Mouse (Mus musculus): Measurements from ENCODE around the gene Wdr26. TPM values are rescaled to one million over a fixed set of nuclear protein-coding genes. Genes with fewer than 3 reads are reported as not detected.

Wdr26 gene
- polyA plus RNA-seq, 1 experiment: 17.8 TPM

GRCm38 (mm10) chr1:181256689-181257584, 45.1 kb upstream of the Wdr26 start:
- peaks cover 43% of the 10 kb centered on the region for H3K36me3 ChIP-seq (ENCODE audit: control insufficient read depth)
- H3K9me3 ChIP-seq (ENCODE audit: control insufficient read depth, low read length): no peaks in the 10 kb centered on the region
- TF ChIP-seq GATA1 (IDR thresholded peaks at IDR 0.05; ENCODE audit: low read length) (peak; percentile 93), TAL1 (IDR thresholded peaks at IDR 0.05; ENCODE audit: low read length) (peak; percentile 95)
- no peaks in the 10 kb centered on the region for H3K27me3 ChIP-seq (ENCODE audit: control insufficient read depth)
- H3K4me3 ChIP-seq (replicated peaks): peak overlapping the region; percentile 66
- peaks cover 98% of the 10 kb centered on the region for H3K4me1 ChIP-seq (ENCODE audit: control insufficient read depth)

GRCm38 (mm10) chr1:181255891-181256688, 44.3 kb upstream of the Wdr26 start:
- no peak for TF ChIP-seq GATA1 (IDR thresholded peaks at IDR 0.05; ENCODE audit: low read length)
- Histone ChIP-seq H3K4me1 (ENCODE audit: control insufficient read depth) (peaks cover 99% of the 10 kb centered on the region), H3K9me3 (ENCODE audit: control insufficient read depth, low read length) (peaks cover under 1% of the 10 kb centered on the region; the same call in 1 of the 2 replicates)

DNA sequence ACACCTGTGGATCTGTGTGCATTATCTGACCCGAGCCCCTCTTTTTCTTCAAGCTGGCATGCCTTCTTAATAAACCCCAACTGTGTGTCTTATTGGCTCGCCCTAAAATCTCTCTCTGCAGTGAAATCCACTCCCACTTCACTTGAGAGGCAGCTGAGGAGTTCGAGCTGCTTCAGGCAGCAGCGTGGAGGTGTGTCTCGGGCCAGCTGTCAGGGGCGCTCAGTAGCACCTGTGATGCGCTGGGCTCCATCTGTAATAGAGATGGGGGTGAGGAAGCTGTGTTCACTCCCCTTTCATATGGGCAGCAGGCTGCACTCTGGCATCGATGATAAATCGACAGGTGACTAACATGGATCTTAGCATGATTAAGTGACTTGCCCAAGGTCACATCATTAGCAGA, 43.6 kb upstream of the Wdr26 start:
- H3K4me3 ChIP-seq (replicated peaks): peak overlapping the region; percentile 66
- H3K27me3 ChIP-seq (ENCODE audit: control insufficient read depth): no peaks in the 10 kb centered on the region
- H3K36me3 ChIP-seq (ENCODE audit: control insufficient read depth): peaks cover 50% of the 10 kb centered on the region
- H3K9me3 ChIP-seq (ENCODE audit: control insufficient read depth, low read length): peaks cover 6% of the 10 kb centered on the region
- no peak for TF ChIP-seq TAL1 (IDR thresholded peaks at IDR 0.05; ENCODE audit: low read length)
- TF ChIP-seq GATA1 (IDR thresholded peaks at IDR 0.05; ENCODE audit: low read length): no peak
- peaks cover 98% of the 10 kb centered on the region for H3K4me1 ChIP-seq (ENCODE audit: control insufficient read depth)

More at GRCm38 (mm10) chr1:181255891-181256688, 44.3 kb upstream of the Wdr26 start:
- Histone ChIP-seq H3K36me3 (ENCODE audit: control insufficient read depth) (peaks cover 45% of the 10 kb centered on the region), H3K4me3 (replicated peaks) (peak overlapping the region; percentile 66), H3K27me3 (ENCODE audit: control insufficient read depth) (no peaks in the 10 kb centered on the region)

DNA sequence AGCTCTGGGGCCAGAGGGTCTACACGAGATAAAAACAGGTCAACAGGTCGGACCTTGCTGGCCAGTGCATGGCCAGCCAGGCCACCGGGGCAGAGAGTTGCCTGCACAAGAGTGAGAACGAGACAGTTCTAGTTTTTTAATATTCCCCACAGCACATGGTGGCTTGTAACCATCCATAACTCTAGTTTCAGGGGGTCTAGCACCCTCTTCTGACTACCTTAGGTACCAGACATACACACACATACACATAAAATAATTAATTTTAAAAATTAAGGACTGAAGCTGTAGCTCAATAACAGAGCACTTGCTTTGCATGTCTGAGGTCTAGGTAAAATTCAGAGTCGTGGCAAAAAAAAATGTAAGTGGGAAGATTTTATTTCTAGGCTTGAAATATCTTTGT, 39.8 kb upstream of the Wdr26 start:
- Histone ChIP-seq H3K4me3 (replicated peaks) (no peak overlapping the region), H3K9me3 (ENCODE audit: control insufficient read depth, low read length) (peaks cover 11% of the 10 kb centered on the region), H3K4me1 (ENCODE audit: control insufficient read depth) (peaks cover 98% of the 10 kb centered on the region), H3K36me3 (ENCODE audit: control insufficient read depth) (peaks cover 64% of the 10 kb centered on the region), H3K27me3 (ENCODE audit: control insufficient read depth) (no peaks in the 10 kb centered on the region)
- TF ChIP-seq TAL1 (IDR thresholded peaks at IDR 0.05; ENCODE audit: low read length) (no peak), GATA1 (IDR thresholded peaks at IDR 0.05; ENCODE audit: low read length) (no peak)

- Histone ChIP-seq H3K36me3 (ENCODE audit: control insufficient read depth) (peaks cover 64% of the 10 kb centered on the region), H3K4me1 (ENCODE audit: control insufficient read depth) (peaks cover 98% of the 10 kb centered on the region), H3K27me3 (ENCODE audit: control insufficient read depth) (no peaks in the 10 kb centered on the region), H3K4me3 (replicated peaks) (no peak overlapping the region), H3K9me3 (ENCODE audit: control insufficient read depth, low read length) (peaks cover 11% of the 10 kb centered on the region)
- TF ChIP-seq TAL1 (IDR thresholded peaks at IDR 0.05; ENCODE audit: low read length) (no peak), GATA1 (IDR thresholded peaks at IDR 0.05; ENCODE audit: low read length) (no peak)
Observed at GRCm38 (mm10) chr1:181250961-181251360, 39.2 kb upstream of the Wdr26 start.

DNA sequence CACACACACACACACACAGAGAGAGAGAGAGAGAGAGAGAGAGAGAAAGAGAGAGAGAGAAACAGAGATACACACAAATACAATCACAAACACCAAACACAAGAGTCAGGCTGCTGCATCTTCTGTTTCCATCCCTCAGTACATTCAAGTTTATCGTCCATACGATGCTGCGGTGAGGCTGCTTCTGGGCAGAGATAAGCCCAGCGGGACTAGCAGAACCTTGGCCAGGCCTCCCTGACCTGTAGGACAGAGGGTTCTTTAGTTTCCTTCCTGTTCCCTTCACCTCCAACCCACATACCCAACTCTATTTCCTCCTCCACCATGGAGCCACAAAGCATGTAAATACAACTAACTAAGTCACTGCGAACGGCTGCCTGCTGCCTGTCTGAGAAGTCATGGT, 37.7 kb upstream of the Wdr26 start:
- H3K4me1 ChIP-seq (ENCODE audit: control insufficient read depth): peaks cover 97% of the 10 kb centered on the region

DNA sequence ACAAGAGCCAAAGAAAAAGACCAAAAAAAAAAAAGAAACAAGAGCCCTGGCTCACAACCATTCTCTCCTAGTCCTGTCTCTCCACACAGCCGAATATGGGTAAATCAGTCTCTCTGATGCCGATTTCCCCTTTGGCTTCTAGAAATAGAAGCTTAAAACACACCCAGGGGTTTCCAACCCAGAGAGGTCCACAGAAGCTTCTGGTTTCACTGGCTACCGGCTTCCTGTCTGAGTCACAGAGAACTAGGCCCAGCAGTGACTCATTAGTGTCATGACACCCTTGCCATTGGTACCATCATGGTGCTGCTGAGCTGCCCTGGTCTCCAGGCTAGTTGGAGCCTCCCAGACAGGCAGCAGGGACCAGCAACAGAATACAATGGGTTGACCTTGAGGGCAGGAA, 35.4 kb upstream of the Wdr26 start:
- no peak for TF ChIP-seq GATA1 (IDR thresholded peaks at IDR 0.05; ENCODE audit: low read length)
- TF ChIP-seq TAL1 (IDR thresholded peaks at IDR 0.05; ENCODE audit: low read length): no peak
- peak overlapping the region; percentile 63 for H3K4me3 ChIP-seq (replicated peaks)
- H3K36me3 ChIP-seq (ENCODE audit: control insufficient read depth): peaks cover 55% of the 10 kb centered on the region
- peaks cover 11% of the 10 kb centered on the region for H3K9me3 ChIP-seq (ENCODE audit: control insufficient read depth, low read length)
- peaks cover 96% of the 10 kb centered on the region for H3K4me1 ChIP-seq (ENCODE audit: control insufficient read depth)
- no peaks in the 10 kb centered on the region for H3K27me3 ChIP-seq (ENCODE audit: control insufficient read depth)

More for the DNA sequence above, 37.7 kb upstream of the Wdr26 start:
- H3K9me3 ChIP-seq (ENCODE audit: control insufficient read depth, low read length): peaks cover 11% of the 10 kb centered on the region
- H3K36me3 ChIP-seq (ENCODE audit: control insufficient read depth): peaks cover 57% of the 10 kb centered on the region
- peak; percentile 84 for TF ChIP-seq GATA1 (IDR thresholded peaks at IDR 0.05; ENCODE audit: low read length)
- TF ChIP-seq TAL1 (IDR thresholded peaks at IDR 0.05; ENCODE audit: low read length): peak; percentile 59
- peak overlapping the region; percentile 47 for H3K4me3 ChIP-seq (replicated peaks)
- H3K27me3 ChIP-seq (ENCODE audit: control insufficient read depth): no peaks in the 10 kb centered on the region

DNA sequence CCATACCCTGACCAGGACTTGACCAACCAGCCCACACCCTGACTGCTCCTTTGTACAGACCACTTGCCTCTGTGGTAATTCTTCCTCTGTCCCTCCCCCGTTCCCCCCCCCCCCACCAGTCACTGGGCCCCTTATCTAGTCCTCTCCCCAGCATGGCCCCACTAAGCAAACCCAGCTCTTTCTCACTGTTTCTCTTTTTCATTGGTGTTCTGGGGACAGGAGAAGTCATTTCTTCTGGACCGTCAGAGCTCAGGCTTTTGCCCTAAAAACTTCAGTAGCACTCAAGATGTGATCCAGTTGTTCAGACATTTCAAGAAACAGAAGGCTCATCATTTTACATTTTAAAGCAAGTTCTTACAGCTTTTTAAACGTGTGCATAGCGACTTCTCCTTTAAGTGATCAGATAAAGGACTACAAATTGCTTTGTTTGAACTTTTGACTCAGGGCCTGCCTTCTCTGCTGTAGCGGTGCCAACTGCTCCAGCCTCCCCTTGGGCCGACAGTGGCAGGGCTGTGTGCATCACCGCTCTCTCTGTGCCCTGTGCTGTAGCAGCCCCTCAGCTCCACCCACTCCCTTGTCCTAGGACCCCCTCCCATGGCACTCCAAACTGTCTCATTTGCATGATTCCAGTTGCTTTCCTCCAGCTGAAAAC, 34.8 kb upstream of the Wdr26 start:
- peaks cover 54% of the 10 kb centered on the region for H3K36me3 ChIP-seq (ENCODE audit: control insufficient read depth)
- peaks cover 91% of the 10 kb centered on the region for H3K4me1 ChIP-seq (ENCODE audit: control insufficient read depth)
- no peaks in the 10 kb centered on the region for H3K27me3 ChIP-seq (ENCODE audit: control insufficient read depth)
- peaks cover 11% of the 10 kb centered on the region for H3K9me3 ChIP-seq (ENCODE audit: control insufficient read depth, low read length)
- H3K4me3 ChIP-seq (replicated peaks): peak overlapping the region; percentile 63
- TF ChIP-seq TAL1 (IDR thresholded peaks at IDR 0.05; ENCODE audit: low read length) (no peak), GATA1 (IDR thresholded peaks at IDR 0.05; ENCODE audit: low read length) (peak; percentile 69)
